Mouse (Mus musculus): Measurements from ENCODE around the gene Acsm1. TPM values are rescaled to one million over a fixed set of nuclear protein-coding genes. Genes with fewer than 3 reads are reported as not detected.

Acsm1 gene
- polyA plus RNA-seq, 1 experiment from 2014 or later, result not detected

DNA sequence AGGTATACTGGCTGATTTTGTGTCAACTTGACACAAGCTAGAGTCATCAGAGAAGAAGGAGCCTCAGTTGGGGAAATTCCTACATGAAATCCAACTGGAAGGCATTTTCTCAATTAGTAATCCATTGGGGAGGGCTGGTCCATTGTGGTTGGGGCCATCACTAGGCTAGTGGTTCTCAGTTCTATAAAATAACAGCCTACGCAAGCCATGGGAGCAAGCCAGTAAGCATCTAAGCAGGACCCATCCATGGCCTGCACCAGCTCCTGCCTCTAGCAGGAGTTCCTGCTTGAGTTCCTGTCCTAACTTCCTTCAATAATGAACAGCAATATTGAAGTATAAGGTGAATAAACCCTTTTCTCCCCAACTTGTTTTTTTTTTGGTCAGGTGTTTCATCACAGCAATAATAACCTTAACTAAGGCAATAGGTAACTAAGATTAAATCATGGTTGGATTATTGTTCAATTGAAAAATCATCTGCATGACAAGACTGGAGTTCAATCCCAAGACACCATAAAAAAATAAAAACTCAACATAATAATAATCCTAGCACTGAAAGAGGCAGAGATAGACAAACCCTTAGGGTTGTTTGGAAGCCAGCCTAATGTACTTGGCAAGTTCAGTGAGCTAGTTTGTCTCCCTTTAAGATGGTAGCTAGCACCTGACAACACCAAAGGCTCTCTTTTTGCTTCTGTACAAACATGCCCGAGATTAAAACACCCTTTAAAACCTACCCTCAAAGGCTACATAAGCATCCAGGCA lies 5.5 kb upstream of the Acsm1 start:
- no peak overlapping the region for H3K27ac ChIP-seq (ENCODE audit: low read depth, low read length)
- H3K27me3 ChIP-seq (ENCODE audit: control insufficient read depth, insufficient read depth, low read length), result no peaks in the 10 kb centered on the region
- no peak overlapping the region for H3K9ac ChIP-seq (ENCODE audit: low read length)
- no peaks in the 10 kb centered on the region for H3K9me3 ChIP-seq (ENCODE audit: control insufficient read depth, low read length)
- H3K4me3 ChIP-seq (ENCODE audit: low read depth, low read length), result no peak overlapping the region
- ATAC-seq (replicated peaks; ENCODE audit: low FRiP score) (no peak), DNase-seq (ENCODE audit: low spot score) (no peak)
- 85% methylated on average over 2 of the region's 2 CpGs for WGBS
- H3K4me1 ChIP-seq (replicated peaks; ENCODE audit: control insufficient read depth, insufficient read depth, low read length), result no peaks in the 10 kb centered on the region
- H3K4me2 ChIP-seq (ENCODE audit: low read depth, low read length, severe bottlenecking), result no peak overlapping the region
- no peaks in the 10 kb centered on the region for H3K36me3 ChIP-seq (ENCODE audit: control insufficient read depth, insufficient read depth, low read length)

- H3K27ac ChIP-seq (ENCODE audit: low read depth, low read length), result no peak overlapping the region
- DNase-seq (ENCODE audit: low spot score) (no peak), ATAC-seq (replicated peaks; ENCODE audit: low FRiP score) (no peak)
- H3K27me3 ChIP-seq (ENCODE audit: control insufficient read depth, insufficient read depth, low read length), result no peaks in the 10 kb centered on the region
- no peaks in the 10 kb centered on the region for H3K9me3 ChIP-seq (ENCODE audit: control insufficient read depth, low read length)
- 82% methylated on average over 1 of the region's 1 CpGs for WGBS
- H3K9ac ChIP-seq (ENCODE audit: low read length), result no peak overlapping the region
- no peaks in the 10 kb centered on the region for H3K36me3 ChIP-seq (ENCODE audit: control insufficient read depth, insufficient read depth, low read length)
- no peak overlapping the region for H3K4me3 ChIP-seq (ENCODE audit: low read depth, low read length)
- H3K4me1 ChIP-seq (replicated peaks; ENCODE audit: control insufficient read depth, insufficient read depth, low read length), result no peaks in the 10 kb centered on the region
- H3K4me2 ChIP-seq (ENCODE audit: low read depth, low read length, severe bottlenecking), result no peak overlapping the region
These were observed 4.9 kb upstream of the Acsm1 start for GRCm38 (mm10) chr7:119601954-119602317.

GRCm38 (mm10) chr7:119604903-119605483 lies 1.8 kb upstream of the Acsm1 start:
- H3K27me3 ChIP-seq (ENCODE audit: control insufficient read depth, insufficient read depth, low read length), result no peaks in the 10 kb centered on the region
- no peak overlapping the region for H3K4me3 ChIP-seq (ENCODE audit: low read depth, low read length)
- H3K4me2 ChIP-seq (ENCODE audit: low read depth, low read length, severe bottlenecking), result no peak overlapping the region
- H3K36me3 ChIP-seq (ENCODE audit: control insufficient read depth, insufficient read depth, low read length), result no peaks in the 10 kb centered on the region
- no peaks in the 10 kb centered on the region for H3K4me1 ChIP-seq (replicated peaks; ENCODE audit: control insufficient read depth, insufficient read depth, low read length)
- DNase-seq (ENCODE audit: low spot score) (no peak), ATAC-seq (replicated peaks; ENCODE audit: low FRiP score) (no peak)
- 89% methylated on average over 2 of the region's 2 CpGs for WGBS
- H3K9me3 ChIP-seq (ENCODE audit: control insufficient read depth, low read length), result no peaks in the 10 kb centered on the region
- H3K9ac ChIP-seq (ENCODE audit: low read length), result no peak overlapping the region
- H3K27ac ChIP-seq (ENCODE audit: low read depth, low read length), result no peak overlapping the region

DNA sequence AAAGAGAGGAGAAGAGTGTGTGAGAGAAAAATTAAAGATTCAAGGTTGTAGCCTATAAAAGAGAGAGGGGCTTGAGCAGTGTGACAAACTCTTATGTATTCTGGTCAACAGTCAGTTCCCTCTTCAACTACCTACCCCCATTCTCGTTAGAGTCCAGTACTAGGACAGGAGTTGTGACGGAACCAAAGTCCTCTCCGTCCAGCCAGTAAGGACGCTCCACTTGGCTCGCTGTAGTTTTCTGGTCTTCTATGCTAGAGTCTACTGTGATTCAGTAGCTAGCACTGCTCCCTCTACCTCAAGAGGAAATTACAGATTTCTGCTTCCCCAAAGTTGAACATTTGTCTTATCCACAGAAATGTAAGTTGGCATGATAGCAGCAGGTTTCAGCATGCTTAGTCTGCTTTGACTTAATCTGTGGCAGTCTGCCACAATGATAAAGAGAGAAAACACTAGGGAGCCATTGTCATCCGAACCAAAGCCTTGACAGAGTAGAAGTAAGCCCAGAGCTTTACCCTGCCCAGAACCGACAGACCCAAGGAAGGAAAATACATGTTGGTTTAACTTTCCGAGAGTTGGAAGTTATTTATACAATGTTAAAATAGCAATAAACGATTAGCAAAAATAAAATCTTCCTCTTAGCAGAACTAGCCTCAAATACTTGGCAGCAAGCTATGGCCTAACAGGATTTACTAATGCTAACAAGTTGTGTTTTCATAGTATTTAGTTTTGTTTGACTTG lies 731 bp upstream of the Acsm1 start:
- WGBS, result 78% methylated on average over 9 of the region's 9 CpGs

DNA sequence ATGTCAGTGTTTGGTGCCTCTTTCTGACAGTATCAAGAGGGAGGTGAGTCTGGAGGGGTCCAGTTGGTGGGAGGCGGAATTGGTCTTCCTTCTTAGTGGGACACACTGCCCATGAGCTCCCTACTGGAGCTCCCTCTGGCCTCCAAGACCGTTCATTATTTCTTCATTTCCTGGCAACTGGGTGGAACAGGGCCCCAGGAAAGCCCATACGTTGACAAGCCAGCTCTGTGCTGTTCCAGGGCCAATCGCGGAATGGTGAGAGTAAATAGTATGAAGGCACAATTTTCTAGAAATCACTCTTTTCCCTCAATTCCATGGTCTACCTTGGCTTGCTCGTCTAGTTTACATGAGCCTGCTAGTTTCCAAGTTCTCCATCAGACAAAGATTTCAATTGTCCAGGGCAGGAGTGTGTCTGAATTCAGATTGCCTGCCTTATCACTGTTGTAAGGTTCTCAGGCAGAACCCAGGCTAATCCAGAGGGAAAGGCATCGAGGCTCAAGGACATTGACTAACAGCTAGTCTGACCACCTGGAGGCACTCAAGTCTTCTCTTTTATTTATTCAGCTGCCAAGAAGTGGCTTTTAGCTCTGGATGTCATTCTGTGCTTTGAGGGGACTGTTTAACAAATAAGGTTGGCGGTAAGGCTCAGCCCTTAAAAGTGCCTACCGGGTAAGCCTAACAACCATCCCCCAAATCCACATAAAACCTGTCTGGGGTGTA lies 1.1 kb downstream of the Acsm1 start:
- Histone ChIP-seq H3K4me3 (ENCODE audit: low read depth, low read length) (no peak overlapping the region), H3K36me3 (ENCODE audit: control insufficient read depth, insufficient read depth, low read length) (no peaks in the 10 kb centered on the region), H3K9ac (ENCODE audit: low read length) (no peak overlapping the region), H3K27me3 (ENCODE audit: control insufficient read depth, insufficient read depth, low read length) (no peaks in the 10 kb centered on the region), H3K27ac (ENCODE audit: low read depth, low read length) (no peak overlapping the region), H3K9me3 (ENCODE audit: control insufficient read depth, low read length) (no peaks in the 10 kb centered on the region), H3K4me2 (ENCODE audit: low read depth, low read length, severe bottlenecking) (no peak overlapping the region), H3K4me1 (replicated peaks; ENCODE audit: control insufficient read depth, insufficient read depth, low read length) (no peaks in the 10 kb centered on the region)
- no peak for DNase-seq (ENCODE audit: low spot score)
- WGBS, result 83% methylated on average over 9 of the region's 9 CpGs
- no peak for ATAC-seq (replicated peaks; ENCODE audit: low FRiP score)

More for the DNA sequence above, 731 bp upstream of the Acsm1 start:
- Histone ChIP-seq H3K9ac (ENCODE audit: low read length) (no peak overlapping the region), H3K27me3 (ENCODE audit: control insufficient read depth, insufficient read depth, low read length) (no peaks in the 10 kb centered on the region), H3K4me2 (ENCODE audit: low read depth, low read length, severe bottlenecking) (no peak overlapping the region), H3K27ac (ENCODE audit: low read depth, low read length) (no peak overlapping the region), H3K4me1 (replicated peaks; ENCODE audit: control insufficient read depth, insufficient read depth, low read length) (no peaks in the 10 kb centered on the region), H3K4me3 (ENCODE audit: low read depth, low read length) (no peak overlapping the region), H3K36me3 (ENCODE audit: control insufficient read depth, insufficient read depth, low read length) (no peaks in the 10 kb centered on the region), H3K9me3 (ENCODE audit: control insufficient read depth, low read length) (no peaks in the 10 kb centered on the region)
- no peak for ATAC-seq (replicated peaks; ENCODE audit: low FRiP score)
- no peak for DNase-seq (ENCODE audit: low spot score)

DNA sequence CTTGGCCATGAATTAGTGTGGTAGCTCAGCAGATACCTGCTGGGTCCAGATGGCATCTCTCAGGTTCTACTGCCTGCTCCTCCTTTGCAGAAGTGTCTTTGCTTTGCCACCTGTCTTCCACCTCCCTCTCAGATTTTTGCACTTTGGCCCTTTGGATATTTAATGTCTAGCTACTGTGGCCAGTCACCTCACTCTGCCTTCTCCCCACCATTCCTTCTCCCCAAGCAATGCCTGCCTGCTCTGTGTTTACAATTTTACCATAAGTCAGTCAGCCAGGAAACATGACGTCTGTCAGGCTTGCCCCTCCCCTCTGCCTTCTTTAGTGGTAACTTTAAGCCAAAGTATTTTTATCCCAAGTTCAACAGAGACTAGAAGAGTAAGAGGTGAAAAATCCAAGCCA lies 9.7 kb downstream of the Acsm1 start:
- Histone ChIP-seq H3K4me3 (ENCODE audit: low read depth, low read length) (no peak overlapping the region), H3K4me2 (ENCODE audit: low read depth, low read length, severe bottlenecking) (no peak overlapping the region), H3K4me1 (replicated peaks; ENCODE audit: control insufficient read depth, insufficient read depth, low read length) (no peaks in the 10 kb centered on the region), H3K9ac (ENCODE audit: low read length) (no peak overlapping the region), H3K9me3 (ENCODE audit: control insufficient read depth, low read length) (no peaks in the 10 kb centered on the region), H3K36me3 (ENCODE audit: control insufficient read depth, insufficient read depth, low read length) (no peaks in the 10 kb centered on the region), H3K27ac (ENCODE audit: low read depth, low read length) (no peak overlapping the region), H3K27me3 (ENCODE audit: control insufficient read depth, insufficient read depth, low read length) (no peaks in the 10 kb centered on the region)
- ATAC-seq (replicated peaks; ENCODE audit: low FRiP score) (no peak), DNase-seq (ENCODE audit: low spot score) (no peak)
- 62% methylated on average over 1 of the region's 1 CpGs for WGBS

DNA sequence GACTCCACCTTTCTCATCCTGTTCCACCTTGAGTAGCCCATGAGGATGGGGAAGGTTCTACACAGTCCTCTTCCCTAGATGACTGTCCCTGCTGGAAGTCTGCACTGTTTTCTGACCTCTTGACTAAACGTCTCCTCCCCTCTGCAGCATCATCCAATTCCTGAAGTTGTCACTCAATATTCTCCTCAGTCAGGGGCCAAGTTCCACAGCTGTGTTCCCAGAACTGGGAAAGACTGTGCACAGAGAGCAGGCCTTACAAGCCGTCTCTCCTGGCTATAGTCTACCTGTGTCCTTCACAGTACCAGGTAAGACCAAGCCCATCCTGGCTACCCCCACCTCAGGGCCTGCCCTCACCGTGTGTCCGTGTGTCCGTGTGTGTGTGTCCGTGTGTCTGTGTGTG lies 10.8 kb downstream of the Acsm1 start:
- H3K27me3 ChIP-seq (ENCODE audit: control insufficient read depth, insufficient read depth, low read length), result no peaks in the 10 kb centered on the region
- DNase-seq (ENCODE audit: low spot score), result no peak
- ATAC-seq (replicated peaks; ENCODE audit: low FRiP score), result no peak
- no peak overlapping the region for H3K27ac ChIP-seq (ENCODE audit: low read depth, low read length)
- H3K9me3 ChIP-seq (ENCODE audit: control insufficient read depth, low read length), result no peaks in the 10 kb centered on the region
- whole genome bisulfite sequencing, result 89% methylated on average over 6 of the region's 6 CpGs
- no peak overlapping the region for H3K9ac ChIP-seq (ENCODE audit: low read length)
- no peaks in the 10 kb centered on the region for H3K36me3 ChIP-seq (ENCODE audit: control insufficient read depth, insufficient read depth, low read length)
- no peak overlapping the region for H3K4me2 ChIP-seq (ENCODE audit: low read depth, low read length, severe bottlenecking)
- no peaks in the 10 kb centered on the region for H3K4me1 ChIP-seq (replicated peaks; ENCODE audit: control insufficient read depth, insufficient read depth, low read length)
- no peak overlapping the region for H3K4me3 ChIP-seq (ENCODE audit: low read depth, low read length)

DNA sequence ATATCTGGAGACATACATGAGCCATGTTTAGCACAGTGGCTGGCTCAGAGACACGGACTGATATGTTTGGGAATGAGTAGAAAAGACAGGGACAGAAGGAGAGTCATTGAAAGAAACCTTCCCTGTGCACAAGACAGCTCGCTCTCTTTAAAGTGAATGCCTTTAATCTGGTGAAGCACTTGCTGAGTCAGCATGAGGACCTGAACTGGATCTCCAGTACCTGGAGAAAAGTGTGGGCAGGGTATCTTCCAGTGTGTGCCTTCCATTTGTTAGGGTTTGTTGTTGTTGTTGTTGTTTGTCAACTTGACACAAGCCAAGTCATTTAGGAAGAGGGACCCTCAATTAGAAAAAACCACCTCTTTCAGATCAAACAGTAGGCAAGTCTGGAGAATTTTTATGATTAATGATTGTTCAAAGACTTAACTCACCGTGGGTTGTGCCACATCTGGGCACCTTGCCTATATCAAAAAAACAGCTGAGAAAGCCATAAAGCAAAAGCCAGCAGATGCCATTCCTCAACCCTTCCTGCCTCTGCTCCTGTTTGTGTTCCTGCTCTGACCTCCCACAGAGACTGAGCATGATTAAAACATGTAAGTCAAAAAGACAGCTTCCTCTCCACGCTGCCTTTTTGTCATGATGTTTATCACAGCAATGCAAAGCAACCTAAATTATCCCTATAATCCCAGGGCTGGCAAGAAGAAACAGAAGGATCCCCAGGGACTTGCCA lies 11.5 kb downstream of the Acsm1 start:
- ATAC-seq (replicated peaks; ENCODE audit: low FRiP score), result no peak
- Histone ChIP-seq H3K4me2 (ENCODE audit: low read depth, low read length, severe bottlenecking) (no peak overlapping the region), H3K27me3 (ENCODE audit: control insufficient read depth, insufficient read depth, low read length) (no peaks in the 10 kb centered on the region), H3K27ac (ENCODE audit: low read depth, low read length) (no peak overlapping the region), H3K4me3 (ENCODE audit: low read depth, low read length) (no peak overlapping the region), H3K4me1 (replicated peaks; ENCODE audit: control insufficient read depth, insufficient read depth, low read length) (no peaks in the 10 kb centered on the region), H3K9me3 (ENCODE audit: control insufficient read depth, low read length) (no peaks in the 10 kb centered on the region), H3K9ac (ENCODE audit: low read length) (no peak overlapping the region), H3K36me3 (ENCODE audit: control insufficient read depth, insufficient read depth, low read length) (no peaks in the 10 kb centered on the region)
- no peak for DNase-seq (ENCODE audit: low spot score)
- WGBS, result 74% methylated on average over 4 of the region's 4 CpGs

All from forebrain, embryonic 11.5 days (tissue).